Mouse (Mus musculus): ENCODE results near the gene Keap1. TPM values are rescaled to one million over a fixed set of nuclear protein-coding genes. Genes with fewer than 3 reads are reported as not detected.
"Not testable (repeated sequence)": the region's sequence is repeated elsewhere in the genome, so short reads cannot be mapped to it uniquely, and the experiment has no call there.

Gene Keap1
- polyA plus RNA-seq, 1 experiment from 2014 or later, result 35.9 TPM

DNA sequence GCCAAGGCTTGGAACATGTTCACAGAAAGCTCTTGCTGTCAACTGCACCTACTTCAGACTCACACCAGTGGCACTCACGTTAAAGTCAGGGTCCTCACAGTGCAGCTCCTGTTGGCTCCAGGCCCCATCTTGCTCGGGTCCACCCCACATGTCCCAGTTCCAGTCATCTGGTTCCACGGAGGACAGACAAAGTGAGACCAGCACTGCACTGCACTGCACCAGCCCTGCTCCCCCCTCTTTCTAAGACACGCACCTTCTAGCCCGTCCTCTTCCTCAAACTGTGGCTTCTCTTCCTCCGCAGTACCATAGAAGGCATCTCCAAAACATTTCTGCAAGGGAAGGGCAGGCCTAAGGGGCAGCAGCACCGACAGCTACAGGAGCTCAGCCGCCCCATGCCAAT is 37.1 kb upstream of the Keap1 start:
- H3K4me3 ChIP-seq (ENCODE audit: low read depth, low read length), result no peak overlapping the region
- no peak overlapping the region for H3K9ac ChIP-seq (ENCODE audit: low read length)
- no peak for DNase-seq (ENCODE audit: low spot score)
- H3K9me3 ChIP-seq (ENCODE audit: control insufficient read depth, low read length), result no peaks in the 10 kb centered on the region
- WGBS, result 91% methylated on average over 8 of the region's 8 CpGs
- ATAC-seq (replicated peaks; ENCODE audit: low FRiP score), result no peak
- no peak overlapping the region for H3K4me2 ChIP-seq (ENCODE audit: low read depth, low read length, severe bottlenecking)
- H3K4me1 ChIP-seq (replicated peaks; ENCODE audit: control insufficient read depth, insufficient read depth, low read length), result no peaks in the 10 kb centered on the region
- peaks cover 39% of the 10 kb centered on the region for H3K36me3 ChIP-seq (ENCODE audit: control insufficient read depth, insufficient read depth, low read length)
- H3K27ac ChIP-seq (ENCODE audit: low read depth, low read length), result no peak overlapping the region
- no peaks in the 10 kb centered on the region for H3K27me3 ChIP-seq (ENCODE audit: control insufficient read depth, insufficient read depth, low read length)

GRCm38 (mm10) chr9:21275727-21276126 is 36.6 kb upstream of the Keap1 start:
- DNase-seq (ENCODE audit: low spot score) (no peak), ATAC-seq (replicated peaks; ENCODE audit: low FRiP score) (no peak)
- peaks cover 44% of the 10 kb centered on the region for H3K36me3 ChIP-seq (ENCODE audit: control insufficient read depth, insufficient read depth, low read length)
- H3K9me3 ChIP-seq (ENCODE audit: control insufficient read depth, low read length), result no peaks in the 10 kb centered on the region
- H3K4me3 ChIP-seq (ENCODE audit: low read depth, low read length), result no peak overlapping the region
- no peak overlapping the region for H3K4me2 ChIP-seq (ENCODE audit: low read depth, low read length, severe bottlenecking)
- H3K9ac ChIP-seq (ENCODE audit: low read length), result no peak overlapping the region
- H3K4me1 ChIP-seq (replicated peaks; ENCODE audit: control insufficient read depth, insufficient read depth, low read length), result no peaks in the 10 kb centered on the region
- H3K27ac ChIP-seq (ENCODE audit: low read depth, low read length), result no peak overlapping the region
- 90% methylated on average over 12 of the region's 12 CpGs for WGBS
- H3K27me3 ChIP-seq (ENCODE audit: control insufficient read depth, insufficient read depth, low read length), result no peaks in the 10 kb centered on the region

GRCm38 (mm10) chr9:21275013-21275710 is 36.0 kb upstream of the Keap1 start:
- Histone ChIP-seq H3K9ac (ENCODE audit: low read length) (no peak overlapping the region), H3K27me3 (ENCODE audit: control insufficient read depth, insufficient read depth, low read length) (no peaks in the 10 kb centered on the region), H3K4me1 (replicated peaks; ENCODE audit: control insufficient read depth, insufficient read depth, low read length) (no peaks in the 10 kb centered on the region), H3K27ac (ENCODE audit: low read depth, low read length) (no peak overlapping the region), H3K4me3 (ENCODE audit: low read depth, low read length) (no peak overlapping the region), H3K9me3 (ENCODE audit: control insufficient read depth, low read length) (no peaks in the 10 kb centered on the region), H3K4me2 (ENCODE audit: low read depth, low read length, severe bottlenecking) (no peak overlapping the region), H3K36me3 (ENCODE audit: control insufficient read depth, insufficient read depth, low read length) (peaks cover 44% of the 10 kb centered on the region)
- 86% methylated on average over 7 of the region's 7 CpGs for WGBS
- ATAC-seq (replicated peaks; ENCODE audit: low FRiP score) (no peak), DNase-seq (ENCODE audit: low spot score) (no peak)

DNA sequence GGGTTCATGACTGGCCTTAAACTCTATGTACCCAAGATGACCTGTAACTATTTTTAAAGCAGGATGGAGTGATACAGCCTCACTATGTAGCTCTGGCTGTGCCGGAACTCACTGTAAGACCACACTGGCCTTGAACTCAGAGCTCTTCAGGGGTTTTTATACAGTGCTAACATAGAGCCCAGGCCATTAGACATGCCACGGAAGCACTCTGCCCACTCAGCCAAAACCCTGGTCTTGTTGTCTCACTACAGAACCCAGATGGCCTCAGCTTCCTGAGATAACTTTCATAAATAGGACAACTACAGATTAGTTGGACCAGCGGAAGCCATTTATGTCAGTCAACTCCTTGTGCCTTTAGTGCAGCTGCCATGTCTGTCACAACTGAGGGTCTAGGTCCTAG is 35.2 kb upstream of the Keap1 start:
- Histone ChIP-seq H3K9ac (ENCODE audit: low read length) (no peak overlapping the region), H3K27ac (ENCODE audit: low read depth, low read length) (no peak overlapping the region), H3K9me3 (ENCODE audit: control insufficient read depth, low read length) (no peaks in the 10 kb centered on the region), H3K27me3 (ENCODE audit: control insufficient read depth, insufficient read depth, low read length) (no peaks in the 10 kb centered on the region), H3K4me2 (ENCODE audit: low read depth, low read length, severe bottlenecking) (no peak overlapping the region), H3K4me1 (replicated peaks; ENCODE audit: control insufficient read depth, insufficient read depth, low read length) (no peaks in the 10 kb centered on the region), H3K36me3 (ENCODE audit: control insufficient read depth, insufficient read depth, low read length) (peaks cover 47% of the 10 kb centered on the region), H3K4me3 (ENCODE audit: low read depth, low read length) (no peak overlapping the region)
- ATAC-seq (replicated peaks; ENCODE audit: low FRiP score) (no peak), DNase-seq (ENCODE audit: low spot score) (no peak)
- 97% methylated on average over 3 of the region's 3 CpGs for WGBS

DNA sequence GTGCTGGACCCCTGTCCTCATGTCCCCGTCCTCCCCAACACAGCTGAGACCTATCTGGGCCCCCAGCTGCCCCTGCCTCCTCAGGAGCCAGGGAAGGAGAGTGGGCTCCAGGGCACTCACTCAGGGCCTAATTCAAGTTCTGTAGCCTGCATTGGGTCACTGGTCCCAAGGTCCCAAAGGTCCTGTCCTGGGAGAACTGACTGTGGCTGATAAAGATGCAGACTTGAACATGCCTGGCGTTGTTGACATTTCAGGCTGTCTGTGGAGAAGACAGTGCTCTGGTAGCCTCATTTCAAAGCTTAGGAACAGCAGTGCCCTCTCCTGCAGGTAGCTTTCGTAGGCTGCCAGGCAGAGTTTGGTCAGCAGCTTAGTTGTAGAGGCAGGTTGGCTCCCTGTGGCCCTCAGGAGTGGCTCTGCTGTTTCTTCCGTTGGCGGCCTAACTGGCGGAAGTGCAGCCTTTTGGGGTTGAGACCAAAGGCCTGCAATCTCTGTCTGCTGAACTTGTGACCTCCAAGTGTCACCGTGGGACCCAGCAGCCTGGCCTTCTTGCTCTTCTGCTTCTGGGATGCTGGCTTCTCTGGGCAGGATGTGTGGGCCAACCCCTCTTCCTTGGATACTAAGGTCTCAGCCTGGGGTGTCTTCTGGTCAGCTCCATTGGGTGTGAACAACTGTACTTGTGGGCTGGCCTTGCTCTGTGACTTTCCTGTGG is 34.5 kb upstream of the Keap1 start:
- no peak overlapping the region for H3K4me3 ChIP-seq (ENCODE audit: low read depth, low read length)
- no peaks in the 10 kb centered on the region for H3K4me1 ChIP-seq (replicated peaks; ENCODE audit: control insufficient read depth, insufficient read depth, low read length)
- 85% methylated on average over 7 of the region's 7 CpGs for WGBS
- H3K27ac ChIP-seq (ENCODE audit: low read depth, low read length), result no peak overlapping the region
- no peaks in the 10 kb centered on the region for H3K9me3 ChIP-seq (ENCODE audit: control insufficient read depth, low read length)
- H3K9ac ChIP-seq (ENCODE audit: low read length), result no peak overlapping the region
- H3K27me3 ChIP-seq (ENCODE audit: control insufficient read depth, insufficient read depth, low read length), result no peaks in the 10 kb centered on the region
- ATAC-seq (replicated peaks; ENCODE audit: low FRiP score) (no peak), DNase-seq (ENCODE audit: low spot score) (no peak)
- H3K4me2 ChIP-seq (ENCODE audit: low read depth, low read length, severe bottlenecking), result no peak overlapping the region
- H3K36me3 ChIP-seq (ENCODE audit: control insufficient read depth, insufficient read depth, low read length), result peaks cover 48% of the 10 kb centered on the region

- H3K36me3 ChIP-seq (ENCODE audit: control insufficient read depth, insufficient read depth, low read length), result peaks cover 49% of the 10 kb centered on the region
Measured at GRCm38 (mm10) chr9:21273094-21273493, 33.9 kb upstream of the Keap1 start.

DNA sequence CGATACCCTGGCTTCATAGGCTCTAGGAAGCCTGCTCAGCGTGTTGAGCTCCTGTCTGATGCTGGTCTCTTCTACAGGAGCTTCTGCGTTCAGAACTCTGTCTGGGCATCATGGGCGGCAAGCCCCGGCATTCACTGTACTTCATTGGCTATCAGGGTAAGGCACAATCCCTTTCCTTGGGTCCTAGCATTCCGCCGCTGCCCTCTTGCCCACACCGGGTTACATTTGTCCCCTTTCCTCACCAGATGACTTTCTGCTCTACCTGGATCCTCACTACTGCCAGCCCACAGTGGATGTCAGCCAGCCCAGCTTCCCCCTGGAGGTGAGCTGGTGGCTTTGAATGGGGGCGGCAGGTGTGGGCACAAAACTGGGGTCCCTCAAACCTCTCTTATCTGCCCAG is 33.2 kb upstream of the Keap1 start:
- H3K4me3 ChIP-seq (ENCODE audit: low read depth, low read length), result no peak overlapping the region
- no peak overlapping the region for H3K9ac ChIP-seq (ENCODE audit: low read length)
- no peaks in the 10 kb centered on the region for H3K9me3 ChIP-seq (ENCODE audit: control insufficient read depth, low read length)
- H3K27ac ChIP-seq (ENCODE audit: low read depth, low read length), result no peak overlapping the region
- no peak overlapping the region for H3K4me2 ChIP-seq (ENCODE audit: low read depth, low read length, severe bottlenecking)
- DNase-seq (ENCODE audit: low spot score) (no peak), ATAC-seq (replicated peaks; ENCODE audit: low FRiP score) (no peak)
- H3K27me3 ChIP-seq (ENCODE audit: control insufficient read depth, insufficient read depth, low read length), result no peaks in the 10 kb centered on the region
- H3K36me3 ChIP-seq (ENCODE audit: control insufficient read depth, insufficient read depth, low read length), result peaks cover 49% of the 10 kb centered on the region
- no peaks in the 10 kb centered on the region for H3K4me1 ChIP-seq (replicated peaks; ENCODE audit: control insufficient read depth, insufficient read depth, low read length)
- 92% methylated on average over 9 of the region's 9 CpGs for WGBS

More at GRCm38 (mm10) chr9:21273094-21273493, 33.9 kb upstream of the Keap1 start:
- no peak for DNase-seq (ENCODE audit: low spot score)
- Histone ChIP-seq H3K9me3 (ENCODE audit: control insufficient read depth, low read length) (no peaks in the 10 kb centered on the region), H3K4me2 (ENCODE audit: low read depth, low read length, severe bottlenecking) (no peak overlapping the region), H3K9ac (ENCODE audit: low read length) (no peak overlapping the region), H3K4me3 (ENCODE audit: low read depth, low read length) (no peak overlapping the region), H3K27ac (ENCODE audit: low read depth, low read length) (no peak overlapping the region), H3K27me3 (ENCODE audit: control insufficient read depth, insufficient read depth, low read length) (no peaks in the 10 kb centered on the region), H3K4me1 (replicated peaks; ENCODE audit: control insufficient read depth, insufficient read depth, low read length) (no peaks in the 10 kb centered on the region)
- WGBS, result 87% methylated on average over 8 of the region's 8 CpGs
- ATAC-seq (replicated peaks; ENCODE audit: low FRiP score), result no peak

DNA sequence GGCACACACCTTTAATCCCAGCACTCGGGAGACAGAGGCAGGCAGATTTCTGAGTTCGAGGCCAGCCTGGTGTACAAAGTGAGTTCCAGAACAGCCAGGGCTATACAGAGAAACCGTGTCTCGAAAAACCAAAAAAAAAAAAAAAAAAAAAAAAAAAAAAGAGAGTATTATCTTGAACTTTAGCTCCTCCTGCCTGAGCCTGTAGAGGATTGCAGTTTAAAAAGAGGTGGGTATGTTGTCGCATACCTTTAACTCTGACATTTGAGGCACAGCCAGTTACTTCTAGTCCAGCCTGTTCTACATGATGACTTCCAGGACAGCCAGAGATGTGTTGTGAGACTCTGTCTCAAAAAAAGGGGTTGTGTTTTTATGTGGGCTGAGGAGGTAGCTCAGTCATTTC is 30.4 kb upstream of the Keap1 start:
- H3K4me2 ChIP-seq (ENCODE audit: low read depth, low read length, severe bottlenecking); DNase-seq (ENCODE audit: low spot score); H3K4me1 ChIP-seq (replicated peaks; ENCODE audit: control insufficient read depth, insufficient read depth, low read length); H3K9me3 ChIP-seq (ENCODE audit: control insufficient read depth, low read length); H3K4me3 ChIP-seq (ENCODE audit: low read depth, low read length); H3K9ac ChIP-seq (ENCODE audit: low read length); ATAC-seq (replicated peaks; ENCODE audit: low FRiP score); H3K27ac ChIP-seq (ENCODE audit: low read depth, low read length); H3K27me3 ChIP-seq (ENCODE audit: control insufficient read depth, insufficient read depth, low read length): not testable (repeated sequence)
- H3K36me3 ChIP-seq (ENCODE audit: control insufficient read depth, insufficient read depth, low read length), result peaks cover 34% of the 10 kb centered on the region
- 92% methylated on average over 5 of the region's 5 CpGs for WGBS

- H3K27ac ChIP-seq (ENCODE audit: low read depth, low read length), result no peak overlapping the region
- H3K4me3 ChIP-seq (ENCODE audit: low read depth, low read length), result no peak overlapping the region
- no peak overlapping the region for H3K4me2 ChIP-seq (ENCODE audit: low read depth, low read length, severe bottlenecking)
- no peaks in the 10 kb centered on the region for H3K27me3 ChIP-seq (ENCODE audit: control insufficient read depth, insufficient read depth, low read length)
- WGBS, result 95% methylated on average over 16 of the region's 16 CpGs
- no peak overlapping the region for H3K9ac ChIP-seq (ENCODE audit: low read length)
- H3K4me1 ChIP-seq (replicated peaks; ENCODE audit: control insufficient read depth, insufficient read depth, low read length), result peaks cover 5% of the 10 kb centered on the region; the same call in 1 of the 2 replicates
- no peak for ATAC-seq (replicated peaks; ENCODE audit: low FRiP score)
- no peaks in the 10 kb centered on the region for H3K9me3 ChIP-seq (ENCODE audit: control insufficient read depth, low read length)
- no peak for DNase-seq (ENCODE audit: low spot score)
- H3K36me3 ChIP-seq (ENCODE audit: control insufficient read depth, insufficient read depth, low read length), result peaks cover 24% of the 10 kb centered on the region; the same call in 1 of the 2 replicates
Measured at GRCm38 (mm10) chr9:21268305-21268704, 29.1 kb upstream of the Keap1 start.
